Mouse (Mus musculus) lung, adult 18-20 months (tissue): ENCODE results near the gene Gm11060.

Experiments
- DNase-seq, 2 experiments: peaks; one replicate each; pipeline ENCODE4 v3.0.0; 2022; ENCODE audit warnings: mixed read lengths in 2 of 2

Gm11060 gene

GRCm38 (mm10) chr2:105091718-105092117, at the start of gene Gm11060:
Gene Gm11060, plus strand, starts transcription at chr2:105092018.
- DNase-seq = no peak

DNA sequence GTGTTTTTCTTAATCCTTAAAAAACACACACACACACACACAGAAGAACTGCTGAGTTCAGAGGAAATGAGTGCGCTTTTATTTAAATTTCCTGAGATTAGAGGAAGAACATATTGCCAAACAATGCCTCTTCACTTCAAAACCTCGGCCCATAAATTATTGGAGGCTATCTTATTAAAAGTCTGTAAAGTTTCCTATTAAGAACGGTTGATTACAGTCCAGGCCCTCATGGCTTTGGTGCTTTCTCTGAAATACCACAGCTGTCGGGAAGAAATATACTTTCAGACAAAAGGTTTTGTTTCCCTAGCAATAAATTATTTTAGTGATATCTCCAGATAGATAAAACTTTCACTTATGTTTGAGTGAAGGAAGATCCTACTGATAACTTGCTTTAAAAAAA, 48.7 kb upstream of the Gm11060 start:
- DNase-seq = no peak

DNA sequence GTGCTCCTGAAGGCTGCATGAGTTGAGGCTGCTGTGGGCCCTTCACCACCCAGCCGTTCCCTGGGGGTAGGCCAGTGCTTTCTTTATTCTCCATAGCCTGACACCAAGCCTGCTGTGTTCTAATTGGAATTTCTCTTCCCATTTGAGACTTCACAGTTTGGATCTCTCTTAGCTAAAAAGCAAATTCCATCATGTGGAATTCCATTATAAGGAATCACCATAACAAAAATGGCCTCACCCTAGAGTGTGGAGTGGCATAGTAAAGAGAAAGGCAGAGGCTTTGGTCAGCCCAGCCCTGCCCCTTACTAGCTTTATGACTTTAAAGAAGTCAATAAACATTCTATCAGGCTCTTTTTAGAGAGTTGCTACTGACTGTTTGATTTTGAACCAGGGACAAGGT, 43.5 kb upstream of the Gm11060 start:
- DNase-seq = no peak

DNA sequence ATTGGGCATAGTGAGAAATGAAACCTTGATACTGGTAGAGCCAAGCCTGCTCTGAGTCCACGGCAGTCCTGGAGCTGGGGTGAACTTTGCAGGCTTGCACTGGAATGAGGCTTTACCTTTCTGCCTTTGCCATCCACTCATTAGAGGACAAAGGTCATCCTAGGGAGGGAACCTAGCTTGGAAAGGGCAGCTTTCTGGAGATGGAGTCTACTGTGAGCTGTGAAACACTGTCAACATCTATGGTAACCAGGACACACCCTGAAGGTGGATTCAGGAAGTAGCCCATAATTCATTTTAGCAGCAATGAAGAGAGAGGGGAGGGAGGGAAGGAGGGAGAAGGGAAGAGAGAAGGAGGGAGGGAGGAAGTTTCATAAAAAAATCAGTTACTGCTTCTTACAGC, 36.3 kb upstream of the Gm11060 start:
- no peak for DNase-seq

DNA sequence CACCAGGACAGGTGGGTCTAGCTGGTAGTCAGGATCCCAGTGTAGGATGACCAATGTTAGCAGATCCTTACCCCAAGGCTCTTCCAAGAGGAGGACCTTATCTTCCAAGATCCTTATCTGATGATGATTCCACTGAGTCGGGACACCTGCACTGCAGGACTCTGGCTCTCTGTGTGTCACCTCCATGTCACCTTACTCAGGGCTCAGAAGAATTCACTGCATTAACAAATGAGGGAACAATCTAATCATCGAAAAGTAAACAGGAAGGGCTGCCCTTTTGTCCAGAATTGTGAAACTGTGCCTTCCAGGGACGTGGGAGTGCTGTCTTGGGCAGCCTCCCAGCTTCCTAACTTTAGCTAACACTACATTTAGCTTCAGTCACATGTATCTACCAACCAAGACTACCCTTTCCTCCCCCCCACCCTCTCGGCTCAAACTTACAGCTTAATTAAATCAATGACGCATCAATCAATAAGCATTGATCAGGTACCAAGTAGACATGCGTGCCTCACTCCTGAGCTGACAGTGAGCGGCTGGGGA, 33.2 kb upstream of the Gm11060 start:
- no peak for DNase-seq

- DNase-seq = no peak
Observed at GRCm38 (mm10) chr2:105062741-105063372, 29.0 kb upstream of the Gm11060 start.

DNA sequence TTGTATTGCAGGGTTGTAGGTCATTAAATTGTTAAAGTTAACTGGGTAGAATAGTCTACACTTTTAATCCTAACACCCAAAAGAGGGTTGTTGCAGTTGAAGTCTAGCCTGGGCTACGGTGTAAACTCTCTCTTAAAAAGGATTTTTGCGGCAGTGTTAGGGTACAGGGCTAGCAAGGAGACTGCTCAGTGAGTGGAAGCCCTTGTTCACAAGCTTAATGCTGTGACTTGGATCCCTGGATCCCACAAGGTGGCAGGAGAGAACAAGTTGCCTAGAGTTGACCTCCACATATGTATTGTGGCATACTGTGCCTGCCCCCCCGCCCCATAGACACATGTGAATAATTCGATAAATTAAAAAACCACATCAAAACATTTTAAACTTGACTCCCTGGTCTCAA, 19.3 kb upstream of the Gm11060 start:
- DNase-seq = no peak

GRCm38 (mm10) chr2:105074196-105074595, 17.6 kb upstream of the Gm11060 start:
- no peak for DNase-seq

DNA sequence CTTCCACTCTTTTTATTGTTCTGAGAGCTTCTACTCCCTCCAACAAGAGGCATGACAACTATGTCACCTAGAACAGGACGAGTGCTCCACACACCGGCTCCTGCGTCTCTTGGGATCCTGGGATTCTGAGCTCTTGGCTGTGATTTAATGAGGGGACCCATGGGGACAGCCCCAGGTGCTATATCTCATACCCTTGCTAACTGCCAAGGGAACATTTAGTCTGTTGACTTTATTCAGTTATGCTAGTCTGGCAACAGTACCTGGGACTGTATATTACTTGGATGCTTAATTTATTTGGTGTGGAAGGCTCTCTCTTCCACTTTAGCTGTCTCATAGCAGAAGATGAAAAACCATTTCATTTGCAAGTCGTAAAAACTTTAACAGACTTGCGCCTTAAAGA, 16.0 kb upstream of the Gm11060 start:
- no peak for DNase-seq

DNA sequence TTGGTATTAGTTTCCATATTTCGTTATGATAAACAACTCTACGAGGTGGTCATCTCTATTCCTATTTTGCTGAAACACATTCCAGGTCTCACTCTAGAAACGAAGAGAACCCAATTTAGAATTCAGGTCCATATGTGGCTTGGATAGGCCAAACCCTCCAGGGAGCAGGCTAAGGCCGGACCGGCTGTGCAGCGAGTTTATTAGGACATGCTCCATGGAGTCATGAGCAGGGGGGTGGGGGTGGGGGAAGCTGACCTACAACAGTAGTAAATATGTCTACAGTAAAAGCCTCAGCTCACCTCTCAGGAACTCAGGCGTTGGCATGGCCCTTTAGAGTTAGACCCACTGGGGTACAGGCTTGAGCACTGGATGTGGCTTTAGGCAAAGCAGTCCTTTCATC, 14.7 kb upstream of the Gm11060 start:
- no peak for DNase-seq

DNA sequence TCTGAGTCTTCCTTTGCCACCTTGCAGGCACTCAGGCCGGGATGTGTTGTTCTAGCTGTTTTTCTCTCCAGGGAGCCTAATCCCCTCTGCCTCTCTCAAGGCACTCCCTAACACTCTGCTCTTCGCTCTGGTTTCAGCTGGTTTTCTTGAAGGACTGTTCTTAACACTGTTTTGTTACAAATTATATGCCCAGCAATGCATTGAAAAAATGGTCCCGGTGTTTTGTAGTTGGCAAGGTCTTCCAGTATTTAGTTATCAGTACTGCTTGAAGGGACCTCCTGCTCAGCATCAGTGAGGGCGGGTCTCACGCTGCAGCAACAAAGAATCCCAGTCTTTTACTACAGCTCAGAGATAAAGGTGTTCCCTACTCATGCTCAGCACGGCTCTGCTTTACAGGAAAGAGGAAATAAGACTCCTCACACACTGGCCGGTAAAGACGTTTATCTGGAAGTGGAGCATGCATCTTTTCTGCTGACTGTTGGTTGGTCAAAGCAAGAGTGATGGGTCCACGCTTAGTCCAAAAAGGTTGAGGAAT, 9.5 kb upstream of the Gm11060 start:
- no peak for DNase-seq

GRCm38 (mm10) chr2:105084035-105084434, 7.8 kb upstream of the Gm11060 start:
- no peak for DNase-seq

- DNase-seq = no peak
Observed at GRCm38 (mm10) chr2:105086081-105086480, 5.7 kb upstream of the Gm11060 start.

DNA sequence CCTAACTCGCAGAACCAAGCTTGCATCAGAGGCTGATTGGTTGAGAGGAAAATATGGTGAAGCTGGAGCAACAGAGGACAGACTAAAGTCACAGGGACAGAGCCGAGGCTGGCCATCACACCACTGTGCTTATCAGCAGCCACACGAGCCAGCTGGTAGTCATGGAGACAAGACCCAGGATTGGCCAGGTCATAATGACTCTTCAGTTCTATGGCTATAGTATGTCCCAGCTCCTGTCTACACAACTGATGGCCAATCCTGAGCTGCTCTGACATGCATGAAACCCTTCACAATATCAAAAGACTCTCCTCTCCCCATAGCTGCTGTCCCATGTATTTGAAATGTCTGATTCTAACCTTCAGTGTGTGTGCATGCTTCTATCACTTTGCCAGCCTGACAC, 3.8 kb upstream of the Gm11060 start:
- DNase-seq = no peak

DNA sequence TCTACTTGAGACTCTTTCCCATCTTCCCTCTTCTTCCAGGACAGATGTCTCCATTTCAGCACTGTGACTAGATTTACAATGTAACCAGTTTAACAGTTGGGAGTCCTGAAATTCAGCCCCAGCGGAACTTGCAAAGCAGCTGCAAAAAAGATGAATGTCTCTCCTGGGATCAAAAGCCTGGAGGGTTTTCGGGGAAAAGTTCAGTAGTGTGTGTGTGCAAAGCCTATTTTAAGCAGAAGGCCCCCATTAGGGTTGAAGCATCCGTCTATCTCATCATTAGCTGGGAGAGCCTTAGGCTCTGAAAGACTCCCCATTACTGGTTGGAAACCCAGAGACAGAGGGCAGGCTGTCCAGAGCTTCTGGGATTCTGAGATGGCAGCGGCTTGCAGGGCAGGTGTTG, 2.7 kb upstream of the Gm11060 start:
- DNase-seq = no peak

GRCm38 (mm10) chr2:105089581-105090508, 2.0 kb upstream of the Gm11060 start:
- DNase-seq = no peak

- no peak for DNase-seq
Observed at GRCm38 (mm10) chr2:105090991-105091390, 827 bp upstream of the Gm11060 start.

- DNase-seq = peak in 1 of 2 experiments; percentile 4
Observed at GRCm38 (mm10) chr2:105097294-105097953, 5.6 kb downstream of the Gm11060 start.

GRCm38 (mm10) chr2:105099410-105099809, 7.6 kb downstream of the Gm11060 start:
- DNase-seq = no peak

DNA sequence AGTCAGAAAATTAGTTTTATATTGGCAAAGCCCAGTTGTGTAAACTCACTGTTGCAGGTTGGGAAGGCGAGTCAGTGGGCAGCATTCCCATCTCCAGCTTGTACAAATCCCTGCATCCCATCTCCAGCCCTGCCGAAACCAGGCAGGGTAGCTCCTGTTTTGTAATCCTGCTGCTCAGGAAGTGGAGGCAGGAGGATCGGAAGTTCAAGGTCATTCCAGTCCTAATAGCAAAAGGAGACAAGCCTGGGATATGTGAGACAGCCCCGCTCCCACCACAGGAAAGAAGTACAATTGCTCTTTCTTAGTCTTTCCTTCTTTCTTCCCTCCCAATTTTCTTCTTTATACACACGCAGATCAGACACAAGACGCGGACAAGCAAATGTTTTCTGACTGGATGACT, 8.7 kb downstream of the Gm11060 start:
- DNase-seq = no peak

DNA sequence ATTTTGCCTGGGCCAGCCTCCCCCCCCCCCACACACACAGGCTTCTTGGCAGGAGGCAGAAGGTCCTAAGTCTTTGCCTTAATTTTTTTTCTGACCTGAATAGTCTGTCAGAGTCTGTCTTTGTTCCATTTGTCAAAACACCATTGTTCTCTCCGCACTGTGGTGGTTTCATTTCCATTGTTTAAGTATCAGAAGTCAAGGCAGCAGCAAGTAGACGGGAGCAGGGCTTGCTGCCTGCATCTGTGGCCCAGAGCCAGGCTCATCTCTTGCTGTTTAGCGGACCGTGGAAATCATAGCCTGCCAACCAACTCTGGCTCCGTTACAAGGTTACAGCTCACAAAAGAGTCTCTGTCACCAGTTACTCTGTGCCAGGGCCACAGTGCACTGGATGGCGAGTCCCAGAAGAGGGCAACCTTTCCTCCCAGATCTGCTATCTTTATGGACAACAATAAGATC, 16.9 kb downstream of the Gm11060 start:
- peak in 1 of 2 experiments; percentile 23 for DNase-seq

DNA sequence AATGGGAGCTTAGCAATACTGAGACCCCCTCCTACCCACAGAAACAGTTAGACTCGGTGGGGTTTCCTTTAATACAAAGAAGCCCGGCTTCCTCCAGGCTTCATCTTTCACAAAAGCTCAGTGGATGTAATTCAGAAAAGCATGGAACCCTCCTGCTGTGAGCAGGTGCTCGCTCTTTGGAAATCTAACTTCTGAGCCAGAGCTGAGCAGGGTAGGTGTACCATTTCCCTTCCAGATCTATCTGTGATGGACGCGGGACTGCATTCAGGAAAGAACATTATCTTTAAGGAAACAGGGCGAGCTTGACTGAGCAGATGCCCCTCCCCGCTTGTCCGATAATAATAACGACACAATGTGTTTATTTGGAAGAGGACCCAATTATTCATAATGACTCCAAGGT, 22.3 kb downstream of the Gm11060 start:
- no peak for DNase-seq

GRCm38 (mm10) chr2:105117669-105118068, 25.9 kb downstream of the Gm11060 start:
- no peak for DNase-seq
